Mouse (Mus musculus): ENCODE results near the gene Olfr624.

- TF ChIP-seq POLR2A (IDR thresholded peaks at IDR 0.05; ENCODE audit: insufficient read depth, low read depth, low read length), result no peak
- no peak for TF ChIP-seq CTCF (IDR thresholded peaks at IDR 0.05)
Measured at GRCm38 (mm10) chr7:103714371-103714770, 43.4 kb upstream of the Olfr624 start, which contains the start of gene Olfr243.
